Mouse (Mus musculus) stomach, embryonic 15.5 days (tissue): ENCODE data around the gene Prrx1. TPM values are rescaled to one million over a fixed set of nuclear protein-coding genes. Genes with fewer than 3 reads are reported as not detected.

Experiments used
- ATAC-seq: fragments of 200-750 bp; cut with Nextera tagmentation; 2 replicates; pipeline ENCODE4 v1.8.0; 2017; ENCODE audit warnings: low read depth, moderate number of reproducible peaks, moderate TSS enrichment; ENCODE audit not compliant: insufficient read depth, low FRiP score
- H3K27ac ChIP-seq: fragments of 300-500 bp; sonication (generic); 2 replicates; pipeline ENCODE4 v1.5.1; 2015; ENCODE audit warnings: mild to moderate bottlenecking, inconsistent platforms
- H3K27me3 ChIP-seq: fragments of 300-500 bp; sonication (generic); replicated peaks from 2 replicates; pipeline ENCODE4 v1.6.1; 2015; ENCODE audit warnings: inconsistent platforms
- H3K36me3 ChIP-seq: fragments of 300-500 bp; sonication (generic); 2 replicates; pipeline ENCODE4 v1.6.1; 2015; ENCODE audit warnings: inconsistent platforms
- H3K4me1 ChIP-seq: fragments of 300-500 bp; sonication (generic); 2 replicates; pipeline ENCODE4 v1.6.1; 2015; ENCODE audit warnings: inconsistent platforms
- H3K4me2 ChIP-seq: fragments of 300-500 bp; sonication (generic); 2 replicates; pipeline ENCODE4 v1.6.1; 2015; ENCODE audit warnings: mild to moderate bottlenecking, inconsistent platforms
- H3K4me3 ChIP-seq: fragments of 300-500 bp; sonication (generic); replicated peaks from 2 replicates; pipeline ENCODE4 v1.5.1; 2015; ENCODE audit warnings: inconsistent platforms
- H3K9ac ChIP-seq: fragments of 300-500 bp; sonication (generic); 2 replicates; pipeline ENCODE4 v1.6.1; 2015; ENCODE audit warnings: inconsistent platforms
- H3K9me3 ChIP-seq: fragments of 300-500 bp; sonication (generic); 2 replicates; pipeline ENCODE4 v1.6.1; 2016; ENCODE audit warnings: inconsistent platforms
- WGBS: fragments of 180-500 bp; shearing (Covaris S2); methylation state at CpG from one replicate; pipeline ENCODE4 v1.1.7; 2015; 5-methylcytosine and 5-hydroxymethylcytosine counted together
- polyA plus RNA-seq: library from polyadenylated mRNA; unstranded; fragments of >200 nt; fragmentation: Nextera tagmentation; extraction: Ambion mirVana; gene quantifications from 2 replicates; pipeline ENCODE4 v1.2.1, GENCODE M21; 2015

Gene Prrx1
- polyA plus RNA-seq, 1 experiment from 2014 or later: 6.4 TPM

DNA sequence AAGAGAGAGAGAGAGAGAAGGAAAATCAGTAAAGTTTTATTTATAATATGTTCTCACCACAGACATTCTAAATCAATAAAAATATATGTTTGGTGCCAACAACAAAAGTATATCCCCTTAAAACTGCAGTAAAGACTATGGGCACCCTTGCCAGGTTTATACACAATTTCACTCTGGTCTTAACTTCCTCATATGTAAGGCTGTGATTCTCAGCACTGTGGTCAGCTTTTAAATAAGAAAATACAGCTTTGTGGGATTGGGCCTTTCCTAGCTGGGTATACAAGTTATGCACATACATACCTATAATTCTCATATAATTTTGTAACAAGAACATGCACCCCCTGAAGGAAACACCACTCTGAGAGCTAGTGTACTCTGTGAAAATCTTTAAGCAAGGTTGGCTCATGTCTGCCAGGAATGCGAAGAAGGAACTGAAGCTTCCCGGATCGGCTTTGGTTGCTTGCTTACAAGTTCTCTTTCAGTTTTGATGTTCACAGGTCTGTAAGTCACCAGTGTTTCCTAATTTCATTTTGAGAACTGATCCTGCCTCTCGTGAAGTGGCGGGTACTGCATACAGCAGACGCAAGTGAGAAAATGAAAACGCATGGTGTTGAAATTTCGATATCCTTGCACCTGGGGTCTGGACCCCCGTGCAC lies 29.4 kb downstream of the Prrx1 start:
- Histone ChIP-seq H3K27me3 (no peaks in the 10 kb centered on the region), H3K4me1 (0 out of 2 replicates have a peak, but pooled peaks cover 4% of the 10 kb centered on the region), H3K9me3 (no peaks in the 10 kb centered on the region), H3K9ac (no peak overlapping the region), H3K4me2 (no peak overlapping the region), H3K27ac (no peak overlapping the region), H3K36me3 (no peaks in the 10 kb centered on the region), H3K4me3 (no peak overlapping the region)
- WGBS: 84% methylated on average over 9 of the region's 9 CpGs
- ATAC-seq: no peak

DNA sequence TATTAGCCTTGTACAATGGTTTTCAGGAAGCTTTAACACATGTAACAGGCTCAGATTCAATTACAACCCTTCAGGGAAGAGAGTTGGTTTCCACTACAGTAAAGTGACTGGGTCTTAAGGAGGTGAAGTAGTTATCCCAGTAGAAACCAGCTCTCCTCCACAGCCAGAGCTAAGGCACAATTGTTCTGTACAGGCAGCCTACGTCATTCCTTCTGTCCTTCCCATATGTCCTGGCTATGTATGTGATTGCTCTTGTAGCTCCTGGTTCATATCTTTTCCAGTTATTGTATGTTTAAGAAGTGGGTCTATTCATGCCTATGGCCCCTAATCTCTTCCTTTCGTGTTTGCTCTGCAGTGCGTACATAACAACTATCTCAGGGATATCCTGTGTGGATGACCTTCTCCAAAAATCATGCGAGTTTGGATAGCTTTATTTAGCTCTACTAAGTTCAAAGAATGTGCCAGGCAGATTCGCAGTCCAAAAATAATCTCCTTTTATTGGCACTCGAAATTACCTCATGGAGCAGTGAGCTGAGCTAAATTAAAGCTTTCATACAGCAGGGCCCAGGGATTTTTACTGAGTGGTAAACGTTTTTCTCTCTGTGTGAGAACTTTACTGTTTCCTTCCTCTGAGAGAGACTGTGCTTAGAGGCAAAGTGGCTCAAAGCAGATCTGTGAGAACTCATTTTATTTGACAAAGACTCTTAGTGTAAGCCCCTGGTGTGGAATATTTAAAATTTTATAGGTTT lies 31.9 kb downstream of the Prrx1 start:
- 0 out of 2 replicates have a peak, but pooled peaks cover 4% of the 10 kb centered on the region for H3K4me1 ChIP-seq
- H3K27ac ChIP-seq: 0 out of 2 replicates have a peak overlapping the region, but pooled peaks have one; percentile 18
- no peaks in the 10 kb centered on the region for H3K36me3 ChIP-seq
- 42% methylated on average over 7 of the region's 7 CpGs for WGBS
- H3K4me2 ChIP-seq: no peak overlapping the region
- H3K27me3 ChIP-seq: no peaks in the 10 kb centered on the region
- no peaks in the 10 kb centered on the region for H3K9me3 ChIP-seq
- H3K9ac ChIP-seq: no peak overlapping the region
- no peak for ATAC-seq
- no peak overlapping the region for H3K4me3 ChIP-seq

DNA sequence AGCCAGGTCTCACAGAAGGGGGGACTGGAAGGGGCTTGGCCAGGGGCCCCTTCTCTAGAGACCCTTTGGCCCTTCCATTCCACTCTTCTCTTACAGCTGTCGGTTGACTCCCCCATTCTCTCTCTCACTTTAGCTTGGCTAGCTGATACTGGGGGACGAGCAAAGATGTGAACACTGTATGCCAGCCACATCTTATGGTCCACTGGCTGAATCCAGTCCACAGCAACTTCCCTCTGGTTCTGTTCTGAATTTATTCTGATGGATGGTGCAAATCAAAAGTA lies 32.7 kb downstream of the Prrx1 start:
- Histone ChIP-seq H3K4me1 (0 out of 2 replicates have a peak, but pooled peaks cover 4% of the 10 kb centered on the region), H3K9ac (no peak overlapping the region), H3K9me3 (no peaks in the 10 kb centered on the region), H3K27me3 (no peaks in the 10 kb centered on the region), H3K4me3 (no peak overlapping the region), H3K27ac (no peak overlapping the region), H3K4me2 (no peak overlapping the region), H3K36me3 (no peaks in the 10 kb centered on the region)
- 34% methylated on average over 2 of the region's 2 CpGs for WGBS
- ATAC-seq: no peak

DNA sequence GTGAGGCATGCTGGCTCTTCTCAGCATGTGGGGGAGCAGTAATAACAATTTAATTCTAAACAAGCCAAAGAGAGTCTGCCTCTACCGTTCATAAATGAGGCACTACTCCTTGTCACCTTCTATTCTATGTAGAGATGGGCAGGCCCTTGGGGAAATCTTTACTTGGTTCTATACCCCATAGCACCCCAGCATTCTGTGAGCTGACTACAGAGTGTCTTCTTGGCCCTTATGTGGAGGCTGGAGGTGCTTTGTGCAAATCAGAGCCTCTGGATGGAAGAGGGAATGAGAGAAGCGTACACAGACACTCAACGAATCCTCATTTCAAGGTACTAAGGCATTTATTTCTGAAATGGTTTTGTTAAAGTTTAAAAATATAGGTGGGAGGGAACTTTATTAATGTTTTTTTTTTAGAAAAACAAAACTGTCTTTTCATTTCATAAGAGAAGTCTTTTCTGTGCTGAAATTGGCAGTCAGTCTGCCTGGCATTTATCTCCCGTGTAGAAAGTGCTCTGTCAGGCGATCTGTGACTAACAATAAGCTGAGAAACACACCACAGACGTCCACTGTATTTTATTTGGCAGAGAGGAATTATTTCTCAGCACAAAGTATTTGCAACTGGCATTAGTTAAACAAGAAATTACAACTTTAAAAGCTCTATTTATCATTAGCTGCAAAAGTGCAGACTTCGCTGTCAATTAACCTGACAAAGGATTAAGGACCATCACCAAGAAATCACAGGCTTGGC lies 33.2 kb downstream of the Prrx1 start:
- no peaks in the 10 kb centered on the region for H3K36me3 ChIP-seq
- peak overlapping the region; percentile 44; the same call in 1 of the 2 replicates for H3K27ac ChIP-seq
- 0 out of 2 replicates have a peak, but pooled peaks cover 4% of the 10 kb centered on the region for H3K4me1 ChIP-seq
- ATAC-seq: no peak
- H3K4me2 ChIP-seq: no peak overlapping the region
- WGBS: 41% methylated on average over 7 of the region's 7 CpGs
- H3K4me3 ChIP-seq: no peak overlapping the region
- no peaks in the 10 kb centered on the region for H3K27me3 ChIP-seq
- H3K9me3 ChIP-seq: no peaks in the 10 kb centered on the region
- no peak overlapping the region for H3K9ac ChIP-seq

DNA sequence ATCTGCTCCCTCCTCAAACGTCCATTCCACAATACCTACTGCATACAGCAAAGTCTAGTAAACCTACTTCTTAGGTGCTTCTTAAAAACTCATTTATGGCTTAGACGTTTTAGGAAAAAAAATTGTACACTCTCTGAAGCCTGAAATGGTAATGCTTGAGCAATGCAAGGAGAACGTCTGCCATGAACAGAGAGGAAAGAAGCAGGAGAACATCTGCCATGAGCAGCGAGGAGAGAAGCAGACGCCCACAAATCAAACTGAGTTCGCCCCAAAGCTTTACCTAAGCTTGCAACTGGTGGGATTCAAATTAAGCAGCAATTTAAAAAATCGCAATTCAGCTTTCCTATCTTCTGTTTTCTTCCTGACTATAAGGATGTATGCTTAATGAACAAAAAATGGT lies 36.4 kb downstream of the Prrx1 start:
- no peaks in the 10 kb centered on the region for H3K9me3 ChIP-seq
- ATAC-seq: no peak
- H3K4me3 ChIP-seq: no peak overlapping the region
- H3K9ac ChIP-seq: no peak overlapping the region
- H3K27ac ChIP-seq: no peak overlapping the region
- H3K4me2 ChIP-seq: no peak overlapping the region
- no peaks in the 10 kb centered on the region for H3K27me3 ChIP-seq
- 0 out of 2 replicates have a peak, but pooled peaks cover 4% of the 10 kb centered on the region for H3K4me1 ChIP-seq
- WGBS: 72% methylated on average over 7 of the region's 7 CpGs
- no peaks in the 10 kb centered on the region for H3K36me3 ChIP-seq

DNA sequence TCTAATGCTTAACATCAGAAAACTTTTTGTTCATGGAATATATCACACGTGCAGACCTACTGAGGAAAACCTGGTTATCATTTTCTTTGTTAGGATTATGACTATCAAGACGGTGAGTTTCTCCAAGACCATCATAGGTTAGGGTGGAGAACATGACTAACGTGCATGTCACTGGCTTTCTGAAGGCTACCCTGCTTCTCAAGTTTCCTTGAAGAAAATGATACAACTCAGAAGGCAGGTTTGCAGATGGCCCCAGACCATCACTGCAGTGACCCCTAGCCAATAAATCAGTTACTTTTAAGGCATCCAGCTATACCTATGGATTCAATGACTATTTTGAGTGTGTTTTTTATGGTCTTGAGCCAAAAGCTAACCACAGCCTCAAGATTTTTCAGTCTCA lies 38.6 kb downstream of the Prrx1 start:
- Histone ChIP-seq H3K27ac (no peak overlapping the region), H3K36me3 (no peaks in the 10 kb centered on the region), H3K27me3 (no peaks in the 10 kb centered on the region), H3K4me3 (no peak overlapping the region), H3K4me1 (no peaks in the 10 kb centered on the region), H3K4me2 (no peak overlapping the region), H3K9ac (no peak overlapping the region), H3K9me3 (no peaks in the 10 kb centered on the region)
- ATAC-seq: no peak
- 79% methylated on average over 3 of the region's 3 CpGs for WGBS

DNA sequence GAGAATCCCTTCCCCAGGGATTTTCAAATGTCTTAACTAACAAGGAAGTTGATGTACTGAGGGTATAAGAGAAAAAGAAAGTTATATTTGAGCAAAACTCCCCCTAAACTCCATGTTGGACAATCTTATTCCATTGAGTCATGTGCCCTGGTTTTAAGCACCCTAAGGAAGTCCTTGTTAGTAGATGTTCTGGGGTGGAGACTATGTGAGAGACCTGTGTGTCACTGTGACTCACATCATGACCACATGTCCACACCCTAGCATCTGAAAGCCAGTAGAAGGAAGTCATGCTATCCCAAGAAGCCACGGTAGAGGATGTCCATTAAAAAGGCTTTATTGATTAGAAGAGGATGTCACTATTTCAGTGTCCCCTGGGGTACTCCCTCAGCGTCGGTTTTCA lies 40.4 kb downstream of the Prrx1 start:
- no peak for ATAC-seq
- WGBS: 89% methylated on average over 3 of the region's 3 CpGs
- Histone ChIP-seq H3K27ac (no peak overlapping the region), H3K9ac (no peak overlapping the region), H3K9me3 (no peaks in the 10 kb centered on the region), H3K4me2 (no peak overlapping the region), H3K4me1 (no peaks in the 10 kb centered on the region), H3K36me3 (no peaks in the 10 kb centered on the region), H3K4me3 (no peak overlapping the region), H3K27me3 (no peaks in the 10 kb centered on the region)

DNA sequence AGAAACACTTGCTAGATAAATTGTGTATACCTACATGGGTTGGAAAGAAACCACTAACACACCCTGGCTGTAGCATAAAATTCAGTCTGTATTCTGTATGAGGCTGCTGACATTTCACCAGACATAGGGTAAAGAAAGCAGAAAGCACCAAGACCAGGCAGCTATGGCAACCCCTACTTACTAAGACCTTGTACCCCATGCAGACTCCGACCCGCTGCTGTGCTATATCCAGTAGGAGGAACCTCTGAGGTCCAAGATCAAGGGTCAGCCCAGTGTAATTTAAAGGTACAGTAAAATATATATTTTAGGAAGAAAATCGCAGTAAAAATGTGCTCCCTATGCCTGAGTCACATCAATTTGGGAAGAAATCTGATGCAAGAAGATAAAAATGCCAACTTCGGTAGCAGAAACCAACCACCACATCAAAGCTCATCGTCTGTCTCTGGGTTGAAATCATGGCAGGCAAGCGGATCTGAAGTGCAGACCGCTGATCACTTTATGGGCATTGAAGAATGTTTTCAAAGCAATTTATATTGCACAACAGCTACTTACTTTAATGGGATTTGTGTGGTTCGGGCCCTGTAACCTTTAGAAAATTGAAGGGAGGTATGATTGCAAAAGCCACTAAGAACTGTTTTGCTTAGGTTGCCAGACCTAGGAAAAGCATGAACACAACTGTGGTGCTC lies 46.5 kb downstream of the Prrx1 start:
- no peaks in the 10 kb centered on the region for H3K4me1 ChIP-seq
- no peak overlapping the region for H3K4me3 ChIP-seq
- no peaks in the 10 kb centered on the region for H3K9me3 ChIP-seq
- H3K36me3 ChIP-seq: no peaks in the 10 kb centered on the region
- no peaks in the 10 kb centered on the region for H3K27me3 ChIP-seq
- no peak for ATAC-seq
- H3K27ac ChIP-seq: no peak overlapping the region
- no peak overlapping the region for H3K9ac ChIP-seq
- WGBS: 87% methylated on average over 8 of the region's 8 CpGs
- no peak overlapping the region for H3K4me2 ChIP-seq

DNA sequence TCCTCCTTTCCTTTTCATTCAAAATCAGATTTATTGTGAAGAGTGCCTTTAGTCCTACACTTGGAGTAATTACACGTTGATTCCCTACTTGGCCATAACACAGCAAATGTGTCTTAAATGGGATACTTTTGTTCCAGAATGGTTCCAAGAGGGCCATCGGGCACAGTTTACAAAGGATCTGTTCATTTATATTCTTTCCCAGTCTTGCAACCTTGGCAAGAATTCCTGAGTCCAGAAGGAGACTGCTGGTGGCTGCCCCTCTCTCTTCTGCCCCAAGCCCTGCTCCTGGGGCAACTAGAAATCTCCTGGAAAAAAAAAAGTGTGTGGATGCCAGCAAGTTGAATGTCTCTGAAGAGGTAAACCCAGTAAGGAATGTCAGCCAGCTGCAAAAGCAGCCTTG lies 56.2 kb downstream of the Prrx1 start:
- H3K27me3 ChIP-seq: no peaks in the 10 kb centered on the region
- H3K4me3 ChIP-seq: no peak overlapping the region
- H3K27ac ChIP-seq: no peak overlapping the region
- no peak overlapping the region for H3K4me2 ChIP-seq
- WGBS: 70% methylated on average over 2 of the region's 2 CpGs
- no peaks in the 10 kb centered on the region for H3K36me3 ChIP-seq
- no peak for ATAC-seq
- no peaks in the 10 kb centered on the region for H3K4me1 ChIP-seq
- H3K9me3 ChIP-seq: no peaks in the 10 kb centered on the region
- no peak overlapping the region for H3K9ac ChIP-seq

DNA sequence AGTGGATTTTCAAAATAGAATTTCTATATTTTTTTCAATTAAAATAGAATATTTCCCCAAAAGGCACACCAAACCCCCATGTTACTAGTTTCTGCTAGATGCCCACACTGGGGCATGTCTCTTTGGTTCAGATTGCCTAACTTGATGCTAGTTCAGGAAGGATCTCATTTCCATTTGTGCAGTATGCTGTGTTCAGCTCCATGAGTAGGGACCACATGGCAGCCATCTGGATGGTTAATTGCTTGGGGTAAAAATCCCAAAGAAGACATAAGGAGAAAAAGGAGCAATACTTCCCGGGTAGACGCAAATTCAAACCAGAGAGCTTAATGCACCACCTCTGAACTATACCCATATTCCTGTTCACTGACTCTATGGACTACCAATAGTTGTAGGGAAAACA lies 57.6 kb downstream of the Prrx1 start:
- no peak overlapping the region for H3K27ac ChIP-seq
- no peak overlapping the region for H3K9ac ChIP-seq
- no peak overlapping the region for H3K4me2 ChIP-seq
- 92% methylated on average over 2 of the region's 2 CpGs for WGBS
- no peaks in the 10 kb centered on the region for H3K36me3 ChIP-seq
- H3K4me3 ChIP-seq: no peak overlapping the region
- no peaks in the 10 kb centered on the region for H3K4me1 ChIP-seq
- H3K27me3 ChIP-seq: no peaks in the 10 kb centered on the region
- no peaks in the 10 kb centered on the region for H3K9me3 ChIP-seq
- no peak for ATAC-seq

DNA sequence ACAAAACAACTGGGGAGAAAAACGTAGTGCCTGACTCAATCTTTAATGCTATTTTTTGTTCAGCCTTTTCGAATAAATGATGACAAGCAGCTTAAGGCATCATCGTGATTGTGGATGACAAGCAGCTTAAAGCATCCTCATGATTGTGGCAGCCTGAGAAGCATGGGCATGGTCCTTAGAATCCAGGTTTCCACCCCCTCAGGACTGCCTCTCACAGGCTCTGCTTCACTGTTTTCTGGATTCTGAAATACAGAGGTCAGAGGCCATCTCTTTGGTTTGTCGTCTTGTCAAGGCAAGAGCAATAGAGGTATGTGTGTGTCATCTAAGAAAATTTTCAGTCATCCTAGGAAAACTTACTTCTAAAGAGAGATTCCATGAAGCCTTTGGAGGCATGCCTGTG lies 60.7 kb downstream of the Prrx1 start:
- Histone ChIP-seq H3K27ac (no peak overlapping the region), H3K4me2 (no peak overlapping the region), H3K9me3 (no peaks in the 10 kb centered on the region), H3K4me1 (no peaks in the 10 kb centered on the region), H3K4me3 (no peak overlapping the region), H3K9ac (no peak overlapping the region), H3K36me3 (no peaks in the 10 kb centered on the region), H3K27me3 (no peaks in the 10 kb centered on the region)
- 69% methylated on average over 4 of the region's 4 CpGs for WGBS
- ATAC-seq: no peak

DNA sequence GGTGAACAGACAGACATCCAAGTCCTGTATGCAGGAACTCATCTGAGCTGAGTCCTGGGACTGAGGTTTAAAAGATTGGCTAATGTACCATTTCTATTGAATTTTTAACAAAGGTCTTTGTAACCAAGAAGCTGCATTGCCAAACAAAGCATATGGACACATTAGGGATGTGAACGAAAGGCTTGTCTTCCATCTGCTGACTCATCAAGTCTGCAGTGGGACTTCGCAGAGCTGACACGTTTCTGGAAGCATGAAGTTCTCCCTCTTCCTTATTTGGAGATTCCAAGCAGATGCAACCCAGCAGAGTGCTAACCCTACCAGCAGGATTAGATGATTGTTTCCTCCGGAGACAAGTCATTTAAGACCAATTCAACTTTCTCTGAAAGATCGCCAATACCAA lies 61.2 kb downstream of the Prrx1 start:
- no peak overlapping the region for H3K27ac ChIP-seq
- no peak for ATAC-seq
- H3K4me1 ChIP-seq: no peaks in the 10 kb centered on the region
- no peak overlapping the region for H3K4me2 ChIP-seq
- no peaks in the 10 kb centered on the region for H3K9me3 ChIP-seq
- 57% methylated on average over 5 of the region's 5 CpGs for WGBS
- no peak overlapping the region for H3K4me3 ChIP-seq
- no peak overlapping the region for H3K9ac ChIP-seq
- H3K27me3 ChIP-seq: no peaks in the 10 kb centered on the region
- no peaks in the 10 kb centered on the region for H3K36me3 ChIP-seq
